Mouse (Mus musculus): ENCODE measurements around the gene Cacnb4. TPM values are rescaled to one million over a fixed set of nuclear protein-coding genes. Genes with fewer than 3 reads are reported as not detected.

The Cacnb4 gene
- polyA plus RNA-seq, 1 experiment from 2014 or later = 18.0 TPM

DNA sequence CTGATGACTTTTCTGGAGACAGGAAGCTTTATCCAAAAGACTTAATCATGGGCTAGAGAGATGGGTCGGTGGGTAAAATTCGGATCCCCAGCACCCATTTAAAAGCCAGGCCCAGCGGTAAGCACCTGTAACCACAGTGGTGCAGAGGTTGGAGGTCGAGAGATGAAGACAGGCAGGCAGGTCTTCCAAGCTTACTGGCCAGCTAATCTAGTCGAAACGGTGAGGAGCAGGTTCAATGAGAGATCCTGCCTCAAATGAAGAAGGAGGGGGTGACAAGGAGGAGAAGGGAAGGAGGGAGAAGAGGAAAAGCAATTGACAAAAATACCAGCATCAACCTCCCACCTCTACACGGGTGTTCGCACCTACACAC is 72.0 kb downstream of the Cacnb4 start:
- H3K27me3 ChIP-seq (ENCODE audit: control insufficient read depth, insufficient read depth, low read length) = no peaks in the 10 kb centered on the region
- 92% methylated on average over 8 of the region's 8 CpGs for WGBS
- ATAC-seq (ENCODE audit: low FRiP score, low TSS enrichment) (no peak), DNase-seq (no peak)
- H3K4me2 ChIP-seq (ENCODE audit: low read length) = no peak overlapping the region
- H3K4me1 ChIP-seq (ENCODE audit: control insufficient read depth, insufficient read depth, low read length) = no peaks in the 10 kb centered on the region
- no peaks in the 10 kb centered on the region for H3K9me3 ChIP-seq (ENCODE audit: control insufficient read depth, low read length)
- no peak overlapping the region for H3K9ac ChIP-seq (replicated peaks; ENCODE audit: low read length)
- H3K36me3 ChIP-seq (ENCODE audit: control insufficient read depth, insufficient read depth, low read length) = no peaks in the 10 kb centered on the region
- H3K27ac ChIP-seq (replicated peaks; ENCODE audit: low read depth, low read length) = no peak overlapping the region
- H3K4me3 ChIP-seq (replicated peaks; ENCODE audit: low read depth, low read length) = no peak overlapping the region

DNA sequence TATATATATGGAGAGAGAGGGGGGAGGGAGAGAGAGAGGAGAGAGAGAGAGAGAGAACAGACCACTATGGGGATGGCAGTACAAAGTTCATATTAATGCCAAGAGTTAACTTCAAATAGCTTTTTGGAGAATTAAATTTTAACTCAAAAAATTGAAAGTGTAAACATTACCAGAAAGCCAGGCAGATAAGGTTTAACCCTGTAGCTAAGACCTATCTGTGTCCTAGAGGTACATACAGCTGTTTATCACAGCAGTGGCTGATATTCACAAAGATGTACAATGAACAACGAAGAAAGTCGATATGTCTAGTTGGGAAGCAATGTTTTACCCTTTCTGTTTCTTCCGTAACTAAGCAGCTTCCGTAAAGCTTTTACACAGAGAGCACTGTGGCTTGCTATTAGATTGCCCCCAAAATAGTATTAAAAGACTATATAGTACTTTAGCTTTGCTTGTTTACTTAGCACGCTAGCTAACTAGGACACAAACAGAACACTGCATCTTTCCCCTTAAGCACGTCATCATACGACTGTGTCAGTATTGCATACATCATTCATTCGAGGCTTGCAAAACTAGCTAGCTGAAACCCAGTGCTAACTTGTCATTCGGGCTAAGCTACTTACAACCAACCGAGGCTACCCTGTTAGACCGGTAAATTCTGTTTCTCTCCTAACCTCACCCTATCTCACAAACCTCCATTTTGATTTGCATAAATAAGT is 72.5 kb downstream of the Cacnb4 start:
- Histone ChIP-seq H3K4me3 (replicated peaks; ENCODE audit: low read depth, low read length) (no peak overlapping the region), H3K27ac (replicated peaks; ENCODE audit: low read depth, low read length) (no peak overlapping the region), H3K27me3 (ENCODE audit: control insufficient read depth, insufficient read depth, low read length) (no peaks in the 10 kb centered on the region), H3K9ac (replicated peaks; ENCODE audit: low read length) (no peak overlapping the region), H3K9me3 (ENCODE audit: control insufficient read depth, low read length) (no peaks in the 10 kb centered on the region), H3K36me3 (ENCODE audit: control insufficient read depth, insufficient read depth, low read length) (no peaks in the 10 kb centered on the region), H3K4me2 (ENCODE audit: low read length) (no peak overlapping the region), H3K4me1 (ENCODE audit: control insufficient read depth, insufficient read depth, low read length) (no peaks in the 10 kb centered on the region)
- DNase-seq (no peak), ATAC-seq (ENCODE audit: low FRiP score, low TSS enrichment) (no peak)
- 92% methylated on average over 11 of the region's 11 CpGs for WGBS

DNA sequence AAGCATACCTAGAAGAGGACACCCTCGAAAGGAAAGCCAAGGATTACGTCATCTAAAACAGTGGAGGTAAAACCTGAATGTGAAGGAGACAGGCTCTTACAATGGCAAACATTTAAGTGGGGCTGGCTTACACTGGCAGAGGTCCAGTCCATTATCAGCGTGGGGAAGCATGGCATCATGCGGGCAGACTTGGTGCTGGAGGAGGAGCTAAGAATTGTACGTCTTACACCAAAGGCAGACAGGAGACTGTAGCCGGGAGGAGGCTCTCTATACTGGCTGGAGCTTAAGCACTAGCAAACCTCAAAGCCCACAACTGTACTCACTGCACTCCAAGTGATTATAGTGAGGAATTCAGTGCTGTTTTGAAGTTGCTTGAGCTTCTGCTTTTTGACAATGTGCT is 73.2 kb downstream of the Cacnb4 start:
- Histone ChIP-seq H3K9me3 (ENCODE audit: control insufficient read depth, low read length) (no peaks in the 10 kb centered on the region), H3K4me3 (replicated peaks; ENCODE audit: low read depth, low read length) (no peak overlapping the region), H3K27me3 (ENCODE audit: control insufficient read depth, insufficient read depth, low read length) (no peaks in the 10 kb centered on the region), H3K9ac (replicated peaks; ENCODE audit: low read length) (no peak overlapping the region), H3K36me3 (ENCODE audit: control insufficient read depth, insufficient read depth, low read length) (no peaks in the 10 kb centered on the region), H3K27ac (replicated peaks; ENCODE audit: low read depth, low read length) (no peak overlapping the region), H3K4me1 (ENCODE audit: control insufficient read depth, insufficient read depth, low read length) (no peaks in the 10 kb centered on the region), H3K4me2 (ENCODE audit: low read length) (no peak overlapping the region)
- DNase-seq (no peak), ATAC-seq (ENCODE audit: low FRiP score, low TSS enrichment) (no peak)
- 79% methylated on average over 6 of the region's 6 CpGs for WGBS

DNA sequence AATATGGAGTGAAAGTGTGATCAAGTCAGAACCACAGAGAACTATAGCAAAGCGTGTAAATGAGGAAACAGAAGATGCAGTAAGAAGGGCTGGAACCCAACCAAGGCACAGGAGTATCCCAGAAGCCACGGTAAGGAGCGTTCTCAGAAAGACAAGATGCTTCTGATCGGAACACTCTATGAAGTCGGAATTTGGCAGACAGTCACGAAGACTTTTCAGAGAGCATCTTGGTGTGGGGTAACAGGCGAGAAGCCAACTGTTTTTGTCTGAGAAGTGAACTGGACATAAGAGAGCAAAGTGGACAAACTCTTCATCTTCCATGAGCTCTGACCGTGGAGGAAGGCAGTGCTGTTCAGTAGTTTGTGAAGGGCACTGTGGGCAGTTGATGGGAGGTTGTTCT is 73.7 kb downstream of the Cacnb4 start:
- H3K36me3 ChIP-seq (ENCODE audit: control insufficient read depth, insufficient read depth, low read length) = no peaks in the 10 kb centered on the region
- H3K4me1 ChIP-seq (ENCODE audit: control insufficient read depth, insufficient read depth, low read length) = no peaks in the 10 kb centered on the region
- H3K27ac ChIP-seq (replicated peaks; ENCODE audit: low read depth, low read length) = no peak overlapping the region
- no peak for ATAC-seq (ENCODE audit: low FRiP score, low TSS enrichment)
- no peak overlapping the region for H3K9ac ChIP-seq (replicated peaks; ENCODE audit: low read length)
- no peaks in the 10 kb centered on the region for H3K27me3 ChIP-seq (ENCODE audit: control insufficient read depth, insufficient read depth, low read length)
- H3K4me2 ChIP-seq (ENCODE audit: low read length) = no peak overlapping the region
- DNase-seq = no peak
- WGBS = 93% methylated on average over 8 of the region's 8 CpGs
- H3K9me3 ChIP-seq (ENCODE audit: control insufficient read depth, low read length) = no peaks in the 10 kb centered on the region
- no peak overlapping the region for H3K4me3 ChIP-seq (replicated peaks; ENCODE audit: low read depth, low read length)

DNA sequence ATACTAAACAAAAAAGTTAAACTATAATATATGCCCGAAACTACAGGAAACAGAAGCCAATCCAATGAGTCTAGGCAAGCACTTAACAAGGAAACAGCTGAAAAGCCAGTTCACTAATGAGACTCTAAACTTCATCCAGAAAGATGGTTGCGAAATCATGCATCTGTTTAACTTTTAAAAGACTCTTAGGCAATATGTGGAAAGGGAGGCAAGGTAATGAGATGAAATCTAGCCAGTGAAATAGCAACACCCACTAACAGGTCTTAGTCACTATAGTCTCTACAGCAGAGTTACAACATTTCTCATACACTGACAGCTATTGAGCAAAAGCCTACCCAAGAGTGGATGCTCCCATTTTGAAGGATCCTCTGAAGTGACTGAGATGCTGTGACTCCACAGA is 74.4 kb downstream of the Cacnb4 start:
- 97% methylated on average over 2 of the region's 2 CpGs for WGBS
- H3K27me3 ChIP-seq (ENCODE audit: control insufficient read depth, insufficient read depth, low read length) = no peaks in the 10 kb centered on the region
- no peak for ATAC-seq (ENCODE audit: low FRiP score, low TSS enrichment)

DNA sequence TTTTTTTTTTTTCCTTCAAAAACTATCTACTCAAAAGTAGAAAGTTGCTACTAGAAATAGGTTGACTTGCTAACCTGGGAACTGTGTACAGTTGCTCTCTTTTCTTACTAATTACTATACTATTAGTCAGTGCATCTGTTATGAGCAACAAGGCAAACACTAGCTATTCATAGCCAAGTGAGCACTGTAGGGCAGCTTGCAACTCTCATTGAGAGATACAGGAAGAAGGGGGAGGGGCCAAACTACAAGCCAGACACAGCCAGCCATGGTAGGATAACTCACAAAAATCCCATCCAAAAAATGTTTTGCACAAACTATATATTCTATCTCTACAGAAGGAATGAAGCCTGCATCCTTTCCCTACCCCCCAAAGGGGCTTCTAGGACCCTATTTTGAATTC is 79.1 kb downstream of the Cacnb4 start:
- no peak for DNase-seq
- no peak overlapping the region for H3K4me2 ChIP-seq (ENCODE audit: low read length)
- H3K4me1 ChIP-seq (ENCODE audit: control insufficient read depth, insufficient read depth, low read length) = no peaks in the 10 kb centered on the region
- no peak overlapping the region for H3K9ac ChIP-seq (replicated peaks; ENCODE audit: low read length)
- no peaks in the 10 kb centered on the region for H3K27me3 ChIP-seq (ENCODE audit: control insufficient read depth, insufficient read depth, low read length)
- no peaks in the 10 kb centered on the region for H3K36me3 ChIP-seq (ENCODE audit: control insufficient read depth, insufficient read depth, low read length)
- no peaks in the 10 kb centered on the region for H3K9me3 ChIP-seq (ENCODE audit: control insufficient read depth, low read length)
- H3K4me3 ChIP-seq (replicated peaks; ENCODE audit: low read depth, low read length) = no peak overlapping the region
- no peak for ATAC-seq (ENCODE audit: low FRiP score, low TSS enrichment)
- no peak overlapping the region for H3K27ac ChIP-seq (replicated peaks; ENCODE audit: low read depth, low read length)

More for the DNA sequence above, 74.4 kb downstream of the Cacnb4 start:
- Histone ChIP-seq H3K4me1 (ENCODE audit: control insufficient read depth, insufficient read depth, low read length) (no peaks in the 10 kb centered on the region), H3K27ac (replicated peaks; ENCODE audit: low read depth, low read length) (no peak overlapping the region), H3K9me3 (ENCODE audit: control insufficient read depth, low read length) (no peaks in the 10 kb centered on the region), H3K4me2 (ENCODE audit: low read length) (no peak overlapping the region), H3K36me3 (ENCODE audit: control insufficient read depth, insufficient read depth, low read length) (no peaks in the 10 kb centered on the region), H3K9ac (replicated peaks; ENCODE audit: low read length) (no peak overlapping the region), H3K4me3 (replicated peaks; ENCODE audit: low read depth, low read length) (no peak overlapping the region)
- DNase-seq = no peak

DNA sequence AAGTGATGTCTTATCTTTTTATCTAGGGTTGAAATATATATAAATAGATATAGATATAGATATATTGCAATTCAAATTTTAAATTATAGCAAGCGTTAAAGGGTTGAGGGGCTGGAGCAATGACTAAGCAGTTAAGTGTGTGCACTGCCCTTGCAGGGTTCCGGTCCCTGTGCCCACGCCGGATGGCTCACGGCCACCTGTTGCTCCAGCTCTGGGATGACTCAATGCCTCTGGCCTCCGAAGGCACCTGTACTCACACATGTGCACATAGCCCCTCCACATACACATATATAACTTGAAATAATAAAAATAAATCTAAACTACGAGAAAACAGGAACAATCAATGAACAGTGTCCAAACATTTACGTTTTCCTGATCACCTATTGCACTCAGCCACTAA is 82.8 kb downstream of the Cacnb4 start:
- Histone ChIP-seq H3K27ac (replicated peaks; ENCODE audit: low read depth, low read length) (no peak overlapping the region), H3K4me1 (ENCODE audit: control insufficient read depth, insufficient read depth, low read length) (peaks cover 9% of the 10 kb centered on the region; the same call in 1 of the 2 replicates), H3K9me3 (ENCODE audit: control insufficient read depth, low read length) (no peaks in the 10 kb centered on the region), H3K4me2 (ENCODE audit: low read length) (no peak overlapping the region), H3K27me3 (ENCODE audit: control insufficient read depth, insufficient read depth, low read length) (no peaks in the 10 kb centered on the region), H3K9ac (replicated peaks; ENCODE audit: low read length) (no peak overlapping the region), H3K4me3 (replicated peaks; ENCODE audit: low read depth, low read length) (no peak overlapping the region), H3K36me3 (ENCODE audit: control insufficient read depth, insufficient read depth, low read length) (no peaks in the 10 kb centered on the region)
- DNase-seq (no peak), ATAC-seq (ENCODE audit: low FRiP score, low TSS enrichment) (no peak)
- 94% methylated on average over 8 of the region's 8 CpGs for WGBS

DNA sequence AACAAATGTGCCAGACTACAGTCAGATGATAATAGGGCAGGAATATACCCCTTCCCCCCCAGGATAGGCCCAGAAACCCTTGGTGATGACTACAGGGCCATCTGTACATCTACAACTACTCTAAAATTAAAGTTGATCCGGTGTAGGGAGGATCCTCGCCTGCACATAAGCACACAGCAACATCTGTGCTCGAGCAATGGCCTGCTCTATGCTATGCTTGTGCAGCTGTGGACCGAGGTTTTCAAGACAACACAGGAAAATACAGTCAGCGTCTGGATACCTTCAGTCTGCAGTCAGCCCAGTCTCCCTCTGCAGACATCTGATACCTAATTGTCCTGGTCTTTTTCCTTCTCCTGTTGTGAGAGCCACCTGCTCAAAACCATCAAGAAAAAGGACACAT is 83.4 kb downstream of the Cacnb4 start:
- Histone ChIP-seq H3K9me3 (ENCODE audit: control insufficient read depth, low read length) (no peaks in the 10 kb centered on the region), H3K4me3 (replicated peaks; ENCODE audit: low read depth, low read length) (no peak overlapping the region), H3K36me3 (ENCODE audit: control insufficient read depth, insufficient read depth, low read length) (no peaks in the 10 kb centered on the region), H3K9ac (replicated peaks; ENCODE audit: low read length) (no peak overlapping the region), H3K27me3 (ENCODE audit: control insufficient read depth, insufficient read depth, low read length) (no peaks in the 10 kb centered on the region), H3K4me1 (ENCODE audit: control insufficient read depth, insufficient read depth, low read length) (peaks cover 9% of the 10 kb centered on the region; the same call in 1 of the 2 replicates), H3K4me2 (ENCODE audit: low read length) (no peak overlapping the region), H3K27ac (replicated peaks; ENCODE audit: low read depth, low read length) (no peak overlapping the region)
- ATAC-seq (ENCODE audit: low FRiP score, low TSS enrichment) (no peak), DNase-seq (no peak)
- WGBS = 80% methylated on average over 5 of the region's 5 CpGs

DNA sequence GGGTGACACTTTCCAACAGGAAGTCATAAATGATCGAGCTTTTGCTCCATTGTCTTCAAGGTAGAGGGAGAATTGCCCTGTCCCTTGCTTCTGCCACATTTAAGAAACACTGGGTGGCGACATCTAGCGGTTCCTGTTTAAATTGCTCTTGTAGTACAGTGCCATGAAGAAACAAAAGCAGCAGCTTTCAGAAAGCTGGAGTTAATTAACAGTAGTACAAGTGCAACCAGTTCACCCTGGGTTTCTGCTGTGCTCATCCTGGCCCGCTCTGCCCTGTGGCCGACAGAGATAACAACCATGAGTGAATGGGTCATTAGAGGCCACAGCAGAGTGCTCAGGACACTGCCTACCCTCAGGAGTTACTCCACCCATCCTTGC is 85.7 kb downstream of the Cacnb4 start:
- H3K4me1 ChIP-seq (ENCODE audit: control insufficient read depth, insufficient read depth, low read length) = peaks cover 9% of the 10 kb centered on the region; the same call in 1 of the 2 replicates
- WGBS = 2% methylated on average over 5 of the region's 5 CpGs
- peak overlapping the region; percentile 30; the same call in 1 of the 2 replicates for H3K9ac ChIP-seq (replicated peaks; ENCODE audit: low read length)
- no peaks in the 10 kb centered on the region for H3K36me3 ChIP-seq (ENCODE audit: control insufficient read depth, insufficient read depth, low read length)
- no peaks in the 10 kb centered on the region for H3K27me3 ChIP-seq (ENCODE audit: control insufficient read depth, insufficient read depth, low read length)
- H3K4me2 ChIP-seq (ENCODE audit: low read length) = 0 out of 2 replicates have a peak overlapping the region, but pooled peaks have one; percentile 23
- no peaks in the 10 kb centered on the region for H3K9me3 ChIP-seq (ENCODE audit: control insufficient read depth, low read length)
- H3K4me3 ChIP-seq (replicated peaks; ENCODE audit: low read depth, low read length) = no peak overlapping the region
- H3K27ac ChIP-seq (replicated peaks; ENCODE audit: low read depth, low read length) = peak overlapping the region; percentile 68; the same call in 1 of the 2 replicates
- DNase-seq (peak; percentile 95), ATAC-seq (ENCODE audit: low FRiP score, low TSS enrichment) (peak; percentile 58; the same call in 1 of the 2 replicates)
